Mouse (Mus musculus) granulocyte monocyte progenitor cell, adult 5-6 weeks (primary cell): ENCODE results near the gene Hpgds. TPM values are rescaled to one million over a fixed set of nuclear protein-coding genes. Genes with fewer than 3 reads are reported as not detected.
A peak's percentile ranks its signal among the peaks of the same experiment; 100 is the strongest.

Source experiments
- ATAC-seq: replicated peaks from 2 replicates; pipeline ENCODE4 v1.8.0; 2016; ENCODE audit warnings: mild to moderate bottlenecking, moderate TSS enrichment, inconsistent platforms; ENCODE audit not compliant: poor library complexity, severe bottlenecking
- total RNA-seq, 2 experiments: library from RNA; stranded (forward) in 1 of 2; stranded (reverse) in 1 of 2; fragments of 200-712, 200-1000 nt in 1 of 2; fragments of >200 nt in 1 of 2; fragmentation: Nextera tagmentation in 1 of 2; gene quantifications; 2 replicates each; pipeline ENCODE4 v1.2.3; 2014 to 2017

Hpgds gene
- total RNA-seq (2014; fragmentation: Nextera tagmentation) (0.38 TPM in 1 of 2 replicates, not detected in the other), total RNA-seq (2017) (1.6 TPM in 1 of 2 replicates, not detected in the other)

DNA sequence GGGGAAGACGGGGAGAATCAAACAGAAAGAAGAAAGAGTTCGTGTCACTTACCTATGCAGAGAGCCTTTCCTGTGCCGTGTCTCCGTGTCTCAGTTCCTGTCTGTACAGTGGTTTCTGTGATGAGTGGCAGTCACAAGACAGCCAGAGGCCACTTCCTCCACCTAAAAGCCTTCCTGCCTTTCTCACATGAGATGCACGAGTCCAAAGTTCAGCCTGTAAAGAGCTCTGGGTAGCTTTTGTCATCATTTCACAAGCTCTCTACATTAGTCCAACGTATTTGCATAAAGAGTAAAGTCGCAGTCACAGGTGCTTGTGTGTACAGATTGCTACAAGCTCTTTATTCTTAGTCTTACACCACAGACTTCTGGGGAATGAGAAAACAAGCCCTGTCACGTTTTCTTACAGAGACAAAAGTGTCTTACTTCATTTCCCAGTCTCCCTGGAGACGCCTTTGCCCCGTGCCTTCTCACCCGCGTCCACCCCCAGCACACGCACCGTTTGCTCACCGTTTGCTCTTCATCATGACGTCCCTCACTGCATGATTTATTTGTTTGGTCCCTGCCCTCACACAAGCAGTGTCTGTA, at the start of gene Hpgds:
Gene Hpgds (minus strand): TSS at position 288 of the 585 bp plus-strand sequence.
- ATAC-seq = peak; percentile 93

DNA sequence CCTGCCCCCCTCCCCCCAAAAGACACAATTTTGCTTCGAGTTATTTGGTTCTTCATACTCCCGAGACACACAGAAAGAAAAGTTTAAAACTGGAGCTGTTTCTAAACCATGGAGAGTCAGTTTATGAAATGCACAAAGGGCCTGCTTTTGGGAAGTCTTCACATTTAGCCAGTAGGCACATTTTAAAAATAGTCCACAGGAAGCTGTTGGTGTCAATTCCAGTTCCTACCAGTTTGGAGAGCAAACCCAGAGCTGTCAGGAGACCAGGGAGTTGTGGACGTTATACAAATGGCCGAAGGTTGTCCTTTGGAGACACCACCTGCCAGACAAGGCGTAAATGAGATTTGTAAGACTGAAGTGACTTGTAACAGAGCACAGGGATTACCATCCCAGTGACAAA, 20.3 kb upstream of the Hpgds start:
- peak; percentile 46; the same call in 1 of the 2 replicates for ATAC-seq

DNA sequence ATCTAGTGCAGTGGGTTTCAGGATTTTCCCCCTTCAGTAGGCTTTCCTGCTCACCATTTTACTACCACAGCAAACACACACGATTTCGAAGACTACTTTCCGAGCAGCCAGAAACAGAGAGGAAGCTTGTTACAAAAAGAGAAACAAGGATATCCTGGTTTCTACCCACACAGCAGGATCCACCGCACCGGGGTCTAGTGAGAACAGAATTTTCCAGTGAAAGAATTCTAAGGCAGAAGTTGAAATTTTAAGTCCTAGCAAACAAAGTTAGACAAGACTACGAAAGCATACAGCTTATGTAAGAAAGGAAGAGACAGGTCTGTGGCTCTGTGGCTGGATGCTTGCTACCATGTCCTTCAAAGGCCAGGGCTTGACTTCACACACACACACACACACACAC, 19.4 kb upstream of the Hpgds start:
- ATAC-seq = peak; percentile 70

DNA sequence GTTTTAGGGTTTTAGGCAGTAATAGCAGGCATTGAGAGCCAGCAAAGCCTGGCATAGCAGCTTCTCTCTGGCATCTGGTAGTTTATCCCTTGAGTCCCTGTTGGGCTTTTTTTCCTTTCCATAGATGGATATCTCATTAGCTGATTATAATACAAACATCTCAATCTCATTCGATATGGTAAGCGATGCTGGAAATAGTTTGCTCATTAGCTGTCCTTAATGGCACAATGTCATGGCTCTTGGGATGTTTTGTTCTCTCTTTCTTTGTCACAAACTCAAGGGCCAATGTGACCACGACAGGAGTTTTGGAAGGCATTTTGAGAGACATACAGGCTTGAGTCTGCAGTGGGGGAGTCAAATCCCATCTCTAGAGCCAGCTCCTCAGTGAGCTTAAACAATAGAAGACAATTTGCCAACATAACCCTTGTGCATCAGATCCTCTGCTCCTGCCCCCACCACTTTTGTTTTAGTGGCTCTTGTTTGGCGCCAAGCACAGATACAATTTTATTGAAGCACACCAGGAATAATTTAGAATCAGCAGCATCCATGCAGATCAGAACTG, 14.8 kb upstream of the Hpgds start:
- no peak for ATAC-seq

DNA sequence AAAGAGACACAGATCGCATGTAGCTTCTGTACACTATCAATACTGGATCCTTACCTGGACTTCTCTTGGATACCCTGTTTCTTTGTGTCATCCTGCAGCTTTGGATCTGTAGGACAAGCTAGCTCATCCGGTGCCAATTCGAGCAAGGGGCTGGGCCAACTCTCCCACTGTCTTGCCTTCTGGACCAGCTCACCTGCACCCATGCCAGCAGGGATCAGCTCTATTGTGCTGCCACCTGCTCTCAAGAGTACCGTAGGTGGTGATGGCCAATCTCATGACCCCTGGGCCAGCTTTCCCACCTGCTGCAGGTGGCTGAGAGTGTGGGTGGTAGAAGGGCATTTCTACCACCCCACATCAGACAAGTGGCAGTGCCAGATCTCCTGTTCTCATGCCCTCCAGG, 12.3 kb upstream of the Hpgds start:
- no peak for ATAC-seq

DNA sequence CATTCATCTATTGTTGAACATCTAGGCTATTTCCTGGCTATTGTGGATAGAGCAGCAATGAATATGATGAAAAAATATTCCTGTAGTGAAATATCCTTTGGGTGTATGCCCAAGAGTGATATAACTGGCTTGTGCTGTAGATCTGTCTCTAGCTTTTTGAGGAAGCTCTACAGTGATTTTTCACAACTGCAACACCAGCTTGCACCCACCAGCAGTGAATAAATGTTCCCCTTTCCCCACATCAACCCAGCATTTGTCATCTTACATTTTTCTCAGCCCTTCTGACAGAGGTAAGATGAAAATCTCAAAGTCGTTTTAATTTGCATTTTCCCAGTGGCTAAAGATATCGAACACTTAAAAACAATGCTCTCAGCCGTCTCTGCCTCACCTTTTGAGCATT, 8.9 kb upstream of the Hpgds start:
- ATAC-seq = 0 out of 2 replicates have a peak, but pooled peaks have one; percentile 20

DNA sequence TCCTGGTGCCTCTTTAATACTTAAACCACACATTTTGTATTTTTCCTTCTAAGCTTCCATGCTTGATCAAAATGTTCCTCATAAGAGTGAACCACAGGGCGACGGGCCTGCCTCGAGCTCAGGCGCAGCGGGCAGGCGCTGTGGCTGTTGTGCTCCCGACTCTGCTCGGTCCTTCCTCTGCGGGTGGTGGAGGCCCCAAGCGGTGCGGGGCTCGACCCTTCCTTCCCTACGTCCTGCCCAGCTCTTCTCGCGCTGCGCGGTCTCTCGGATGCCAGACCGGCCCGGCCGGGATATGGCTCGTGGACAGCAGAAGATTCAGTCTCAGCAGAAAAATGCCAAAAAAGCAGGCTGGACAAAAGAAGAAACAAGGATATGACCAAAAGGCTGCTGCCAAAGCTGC, 6.0 kb upstream of the Hpgds start:
- peak; percentile 34; the same call in 1 of the 2 replicates for ATAC-seq

DNA sequence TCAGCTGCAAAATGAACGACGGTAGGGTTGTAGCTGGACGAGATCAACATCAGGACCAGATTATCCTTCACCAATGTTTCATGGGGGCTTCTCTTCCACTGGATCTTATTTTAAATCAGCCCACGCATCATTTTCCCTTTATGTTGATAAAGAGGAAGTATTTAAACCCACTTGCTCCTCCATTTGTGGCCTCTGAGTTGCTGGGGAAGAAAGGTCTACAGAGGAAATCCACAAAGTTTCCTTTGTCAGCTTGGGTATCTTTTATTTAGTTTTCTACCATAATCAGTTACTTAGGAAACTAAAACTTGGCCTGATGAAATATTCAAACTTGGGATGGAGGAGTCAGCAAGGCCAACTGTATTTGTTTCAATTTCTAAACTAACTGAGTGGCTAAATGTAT, 1.7 kb upstream of the Hpgds start:
- ATAC-seq = peak; percentile 49

DNA sequence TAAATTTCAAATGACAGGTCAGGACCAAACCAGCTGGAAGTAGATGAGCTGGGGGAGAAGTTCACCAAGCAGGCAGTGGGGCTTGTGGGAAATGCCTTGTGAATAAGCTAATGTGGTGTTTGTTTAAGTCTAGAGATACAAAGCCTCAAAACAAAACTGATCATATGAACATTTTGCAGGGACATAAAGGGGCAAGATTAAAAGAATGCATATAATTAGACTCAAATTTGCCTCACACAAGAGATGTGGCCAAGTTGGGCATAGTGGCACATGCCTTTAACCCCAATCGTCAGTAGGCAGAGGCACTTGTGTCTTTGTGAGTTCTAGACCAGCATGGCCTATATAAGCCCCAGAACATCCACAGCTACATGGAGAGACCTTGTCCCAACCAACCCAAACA, 2.4 kb downstream of the Hpgds start:
- ATAC-seq = no peak

DNA sequence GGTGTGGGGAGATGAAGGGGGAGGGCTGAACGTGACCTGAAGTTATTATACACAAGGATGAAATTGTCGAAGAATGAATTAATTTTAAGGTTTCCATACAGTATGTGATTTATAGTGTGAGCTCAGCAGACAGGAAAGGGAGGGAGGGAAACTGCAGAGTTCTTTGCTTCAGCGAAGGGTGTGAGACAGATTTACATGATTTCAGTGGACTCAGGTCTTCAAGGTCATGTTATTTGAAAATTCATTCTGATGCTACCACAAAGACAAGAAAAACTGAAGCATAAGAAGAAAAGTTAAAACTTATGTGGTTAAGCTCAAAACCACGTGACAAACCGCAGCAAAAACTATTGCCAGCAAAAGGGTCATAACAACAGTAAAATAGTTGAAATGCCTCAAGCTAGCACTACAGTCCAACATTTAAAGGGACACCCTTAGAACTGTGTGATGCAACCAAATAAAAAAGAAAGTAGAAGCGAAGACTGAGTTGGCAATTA, 3.9 kb downstream of the Hpgds start:
- ATAC-seq = peak; percentile 26

DNA sequence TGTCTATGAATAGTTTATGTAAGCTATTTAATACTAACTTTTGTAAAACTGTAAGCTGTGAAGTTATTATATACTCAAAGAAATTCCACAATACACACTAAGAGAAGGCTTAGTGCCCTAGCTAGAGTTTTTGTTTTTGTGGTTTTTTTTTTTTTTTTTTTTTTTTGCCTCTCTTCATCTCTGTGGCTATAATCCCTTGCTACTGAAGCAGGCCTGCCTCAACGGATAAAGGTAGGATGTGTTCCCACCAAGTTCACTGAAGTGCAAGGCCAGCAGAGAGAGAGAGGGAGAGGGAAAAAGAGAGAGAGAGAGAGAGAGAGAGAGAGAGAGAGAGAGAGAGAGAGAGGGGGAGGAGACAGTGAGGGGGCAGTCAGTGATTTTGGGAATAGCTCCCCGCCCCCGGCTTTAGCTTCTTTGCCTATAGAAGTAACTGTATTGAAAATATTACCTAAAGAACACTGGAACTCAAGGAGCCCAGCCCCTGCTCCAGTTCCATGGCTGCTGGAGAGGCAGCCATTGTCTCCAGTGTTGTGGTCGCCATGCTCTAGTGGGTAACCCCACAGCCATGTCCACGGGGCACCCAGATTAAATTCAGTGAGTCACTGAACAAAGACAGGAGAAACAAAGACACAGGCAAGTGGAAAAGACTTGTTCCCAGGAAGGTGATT, 4.5 kb downstream of the Hpgds start:
- no peak for ATAC-seq

DNA sequence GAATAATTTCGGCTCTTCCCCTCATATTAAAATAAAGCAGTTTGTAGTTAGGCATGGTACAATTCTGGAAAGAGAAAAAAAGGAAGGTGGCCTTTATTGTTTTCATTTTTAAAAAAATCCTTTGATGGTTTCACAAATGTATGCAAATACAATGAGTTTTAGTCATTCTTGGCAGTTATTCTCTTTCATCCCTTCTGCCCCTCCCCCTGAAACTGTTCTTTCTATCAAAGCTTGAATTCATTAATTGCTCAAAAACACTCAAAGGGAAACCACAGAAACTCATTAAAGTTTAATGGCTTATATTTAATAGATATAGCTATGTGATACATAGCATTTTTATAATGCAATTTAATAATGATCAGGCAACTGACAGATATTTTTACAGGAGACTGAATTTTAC, 6.5 kb downstream of the Hpgds start:
- no peak for ATAC-seq

DNA sequence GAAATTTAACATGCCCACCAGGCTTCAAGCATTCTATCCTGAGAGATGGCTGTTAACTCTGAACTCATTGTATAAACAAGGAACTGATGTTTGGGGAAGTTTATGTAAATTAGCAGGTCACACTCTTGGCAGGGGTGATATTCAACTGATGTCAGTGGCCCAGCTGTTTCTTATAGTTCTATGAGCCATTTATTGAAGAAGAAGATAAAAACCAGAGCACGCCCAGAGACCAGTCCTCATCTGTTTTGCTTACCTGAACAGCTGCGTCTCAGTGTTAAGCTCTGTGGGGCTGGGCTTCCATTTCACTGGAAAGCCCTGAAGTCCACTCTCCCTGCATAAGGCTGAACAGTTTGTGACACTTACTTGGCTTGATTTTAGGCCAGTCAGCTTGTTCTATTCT, 6.9 kb downstream of the Hpgds start:
- ATAC-seq = no peak; the same call in 1 of the 2 replicates

DNA sequence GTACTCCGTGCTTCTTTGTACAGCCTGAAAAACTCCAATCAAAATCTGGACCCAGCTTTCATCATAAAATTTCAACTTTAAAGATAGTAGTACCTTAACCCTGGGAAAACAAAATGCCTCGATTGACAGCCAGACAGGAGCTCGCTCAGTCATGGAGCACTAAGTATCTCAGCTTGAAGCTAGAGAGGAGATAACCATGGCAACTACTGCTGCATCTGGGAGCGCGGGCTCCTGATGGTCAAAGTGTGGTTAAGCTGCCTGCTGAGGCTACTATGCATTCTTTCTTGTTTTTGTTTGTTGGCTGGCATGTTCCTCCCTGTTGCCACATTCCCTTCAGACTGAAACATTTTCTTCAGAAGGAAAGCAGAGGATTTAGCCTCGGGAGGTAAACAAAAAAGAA, 12.3 kb downstream of the Hpgds start:
- no peak for ATAC-seq

DNA sequence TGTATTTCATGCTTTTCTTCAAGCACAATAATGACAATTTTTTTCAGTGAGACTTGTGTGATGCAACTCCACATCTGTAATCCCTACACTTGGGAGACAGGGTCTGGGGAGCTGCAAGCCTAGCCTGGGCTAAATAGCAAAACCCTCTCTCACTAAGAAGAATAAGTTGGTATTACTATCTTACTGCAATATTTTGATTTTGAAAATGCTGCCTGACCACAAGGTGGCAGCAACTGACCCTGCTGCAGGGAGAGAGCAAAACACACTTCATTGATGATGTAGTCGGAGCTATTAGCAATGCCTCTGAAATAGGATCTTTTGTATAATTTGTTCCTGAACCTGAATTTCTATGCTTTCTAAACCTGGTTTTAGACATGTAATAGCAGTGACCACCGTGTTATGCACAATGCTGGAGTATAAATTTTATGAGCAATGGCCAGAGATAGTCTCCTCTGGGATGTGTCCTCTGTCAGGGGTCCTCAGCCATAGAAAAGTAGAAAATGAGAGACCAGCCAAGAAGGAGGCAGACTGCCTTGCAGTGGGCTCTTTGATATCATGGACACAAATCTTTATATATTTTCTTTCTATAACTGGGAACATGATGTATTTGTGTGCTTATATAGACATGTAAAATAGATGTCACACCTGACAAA, 18.5 kb downstream of the Hpgds start:
- peak; percentile 84 for ATAC-seq

DNA sequence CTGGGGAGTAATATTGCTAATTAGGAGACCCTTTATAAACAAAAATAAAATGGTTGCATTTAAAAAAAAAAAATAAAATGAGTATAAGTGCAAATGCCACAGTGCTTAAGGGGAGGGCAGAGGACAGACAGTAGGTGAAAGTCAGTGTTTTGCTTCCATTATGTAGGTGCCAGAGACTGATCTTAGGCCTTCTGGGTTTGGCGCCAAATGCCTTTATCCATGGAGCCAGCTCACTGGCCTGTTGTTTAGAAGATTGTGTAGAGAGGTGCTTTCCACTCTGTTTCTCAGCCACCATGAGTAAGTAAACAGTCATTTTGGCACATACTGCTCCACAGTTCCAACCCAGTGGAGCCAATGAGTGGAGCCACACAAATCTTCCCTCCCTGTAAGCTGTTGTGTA, 27.2 kb downstream of the Hpgds start:
- ATAC-seq = no peak

DNA sequence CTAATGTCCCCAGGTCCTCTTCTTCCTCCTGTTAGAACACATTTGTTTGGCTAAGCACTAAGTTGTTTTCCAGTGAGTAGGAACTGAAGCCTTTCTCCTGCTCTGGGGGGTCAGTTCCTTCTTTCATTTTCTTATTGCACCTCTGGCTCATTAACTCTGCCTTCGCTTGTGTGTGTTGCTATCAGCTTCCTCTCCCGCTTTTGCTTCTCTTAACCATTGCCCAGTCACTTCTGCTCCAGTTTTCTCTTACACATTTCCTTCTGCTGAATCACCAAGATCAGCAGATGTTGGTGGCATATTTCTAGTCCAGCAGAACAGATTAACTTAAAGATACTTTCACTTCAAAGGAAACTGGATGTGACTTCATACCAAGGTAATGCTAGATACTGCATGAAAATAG, 29.8 kb downstream of the Hpgds start:
- peak; percentile 98 for ATAC-seq

DNA sequence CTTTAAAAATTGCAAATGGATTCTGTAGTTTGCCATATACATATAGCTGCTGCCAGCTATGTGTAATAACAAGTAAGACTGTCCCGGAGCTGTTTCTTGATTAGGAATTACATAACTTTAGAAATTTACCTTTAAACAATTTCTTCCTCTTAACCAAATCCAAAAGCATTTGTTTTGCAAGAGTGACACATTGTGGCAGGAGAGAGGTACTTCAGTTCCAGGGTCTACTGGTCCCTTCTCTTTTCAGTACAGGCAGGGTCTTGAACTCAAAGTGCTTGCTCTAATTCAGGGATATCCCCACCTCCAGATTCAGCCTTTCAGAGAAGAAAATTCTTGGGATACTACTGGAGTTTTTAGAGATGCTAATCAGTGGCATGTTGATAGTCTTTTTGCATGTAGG, 65.6 kb downstream of the Hpgds start:
- ATAC-seq = peak; percentile 55

DNA sequence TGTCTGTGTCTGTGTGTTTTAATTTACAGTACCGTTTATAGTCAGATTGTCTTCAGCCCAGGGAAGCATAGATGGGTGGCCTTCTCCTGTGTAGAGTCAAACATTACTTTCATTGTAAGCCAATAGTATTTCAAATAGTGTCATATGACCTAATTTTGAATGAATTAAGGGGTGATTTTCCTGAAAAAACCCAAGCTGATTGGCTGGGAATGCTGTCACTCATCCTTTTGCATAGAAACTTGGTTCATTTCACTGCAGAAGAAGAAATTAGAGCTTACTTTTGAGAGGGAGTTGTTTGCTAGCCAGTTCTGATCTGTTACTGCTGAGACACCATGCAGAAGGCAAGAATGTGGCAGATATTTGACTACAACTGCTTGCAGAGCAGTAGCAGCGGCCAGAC, 69.5 kb downstream of the Hpgds start:
- no peak for ATAC-seq
